Mouse (Mus musculus): ENCODE data around the gene Abhd14a. TPM values are rescaled to one million over a fixed set of nuclear protein-coding genes. Genes with fewer than 3 reads are reported as not detected.

Gene Abhd14a
- polyA plus RNA-seq, 1 experiment: 36.5 TPM

- no peak for DNase-seq (ENCODE audit: low read depth)
Measured at GRCm38 (mm10) chr9:106452351-106452750, 4.9 kb upstream of the Abhd14a start.

DNA sequence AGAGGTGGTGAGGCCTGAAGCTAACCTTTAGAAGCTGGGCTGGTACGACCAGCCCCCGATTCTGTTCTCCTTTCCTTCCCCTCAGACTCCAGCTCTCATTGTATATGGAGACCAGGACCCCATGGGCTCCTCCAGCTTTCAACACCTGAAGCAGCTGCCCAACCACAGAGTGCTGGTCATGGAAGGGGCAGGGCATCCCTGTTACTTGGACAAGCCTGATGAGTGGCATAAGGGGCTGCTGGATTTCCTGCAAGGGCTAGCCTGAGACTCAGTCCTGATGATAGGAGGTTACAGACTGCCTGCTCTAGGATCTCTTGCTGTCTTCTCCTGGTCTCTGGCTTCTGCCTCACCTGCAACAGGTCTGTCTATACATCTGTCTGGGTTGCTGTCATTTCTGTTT is 4.4 kb upstream of the Abhd14a start:
- DNase-seq (ENCODE audit: low read depth): no peak

DNA sequence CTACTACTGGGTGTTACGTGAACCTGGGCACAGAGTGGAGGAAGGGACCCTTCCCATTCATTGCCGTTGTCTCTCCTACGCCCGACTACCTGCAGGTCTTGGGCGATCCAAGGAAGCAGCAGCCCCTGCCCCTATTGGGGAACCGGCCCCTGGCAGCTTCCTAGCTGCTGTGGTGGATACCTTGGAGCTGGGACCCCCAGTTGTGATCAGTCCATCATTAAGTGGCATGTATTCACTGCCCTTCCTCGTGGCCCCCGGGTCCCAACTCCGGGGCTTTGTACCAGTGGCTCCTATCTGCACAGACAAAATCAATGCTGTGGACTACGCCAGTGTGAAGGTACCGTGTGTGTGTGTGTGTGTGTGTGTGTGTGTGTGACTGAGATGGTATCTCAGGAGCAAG is 3.8 kb upstream of the Abhd14a start:
- DNase-seq (ENCODE audit: low read depth): no peak

DNA sequence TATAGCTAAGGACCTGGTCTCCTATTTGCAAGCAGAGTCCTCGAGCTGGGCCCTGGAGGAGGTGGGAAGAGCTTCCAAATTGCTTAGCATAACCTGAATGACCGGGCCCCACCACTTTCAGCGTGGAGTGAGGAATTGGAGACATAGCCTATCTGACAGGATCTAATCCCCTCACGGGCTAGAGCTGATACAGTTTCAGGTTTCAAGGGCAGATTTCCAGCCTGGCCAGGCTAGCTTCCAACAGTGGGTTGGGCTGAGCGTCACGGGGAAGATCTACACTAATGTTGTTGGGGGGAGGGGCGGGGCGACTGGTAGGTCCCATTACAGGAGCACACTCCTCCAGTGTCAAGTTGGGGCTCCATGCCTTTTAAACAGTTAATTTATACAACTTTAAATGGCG is 3.2 kb upstream of the Abhd14a start:
- DNase-seq (ENCODE audit: low read depth): no peak

DNA sequence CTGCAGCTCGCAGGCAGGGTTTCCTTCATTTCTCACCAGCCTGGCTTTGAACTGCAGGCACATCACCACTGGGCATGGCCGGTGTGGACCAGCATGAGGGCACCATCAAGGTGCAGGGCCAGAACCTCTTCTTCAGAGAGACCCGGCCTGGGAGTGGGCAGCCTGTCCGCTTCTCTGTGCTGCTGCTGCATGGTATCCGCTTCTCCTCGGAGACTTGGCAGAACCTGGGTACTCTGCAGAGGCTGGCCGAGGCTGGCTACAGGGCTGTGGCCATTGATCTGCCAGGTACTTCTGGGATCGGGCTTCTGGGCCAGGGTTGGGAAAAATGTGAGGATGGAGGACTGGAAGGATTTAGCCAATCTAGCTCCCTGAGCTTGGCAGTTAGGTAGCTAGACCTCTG is 2.5 kb upstream of the Abhd14a start:
- no peak for DNase-seq (ENCODE audit: low read depth)

DNA sequence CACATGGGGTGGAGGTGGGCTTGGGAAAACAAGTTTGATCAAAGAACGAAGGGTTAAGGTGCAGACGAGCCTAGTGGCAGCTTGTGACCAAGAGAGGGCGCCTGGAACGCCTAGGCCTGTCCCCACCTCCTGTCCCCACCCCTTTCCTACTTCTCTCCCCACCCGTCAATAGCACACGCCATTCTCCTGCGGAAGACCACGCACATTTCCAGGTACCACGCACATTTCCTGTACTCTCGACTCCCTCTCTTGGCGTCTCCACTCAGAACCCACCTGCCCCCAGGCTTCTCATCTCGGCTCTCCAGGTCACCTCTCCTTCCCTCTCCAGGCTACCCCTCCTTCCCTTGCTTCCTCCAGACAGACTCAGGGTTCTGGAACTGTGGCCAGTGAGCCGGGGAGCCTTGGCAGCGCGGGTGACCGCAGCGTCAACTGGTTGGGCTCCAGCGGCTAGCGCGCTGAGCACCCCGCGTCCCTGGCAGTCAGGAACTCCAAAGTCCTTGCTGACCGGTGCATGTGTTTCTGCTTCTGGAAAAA is 1.1 kb upstream of the Abhd14a start:
- no peak for DNase-seq (ENCODE audit: low read depth)

- no peak for DNase-seq (ENCODE audit: low read depth)
Measured at GRCm38 (mm10) chr9:106447951-106448350, 473 bp upstream of the Abhd14a start.

DNA sequence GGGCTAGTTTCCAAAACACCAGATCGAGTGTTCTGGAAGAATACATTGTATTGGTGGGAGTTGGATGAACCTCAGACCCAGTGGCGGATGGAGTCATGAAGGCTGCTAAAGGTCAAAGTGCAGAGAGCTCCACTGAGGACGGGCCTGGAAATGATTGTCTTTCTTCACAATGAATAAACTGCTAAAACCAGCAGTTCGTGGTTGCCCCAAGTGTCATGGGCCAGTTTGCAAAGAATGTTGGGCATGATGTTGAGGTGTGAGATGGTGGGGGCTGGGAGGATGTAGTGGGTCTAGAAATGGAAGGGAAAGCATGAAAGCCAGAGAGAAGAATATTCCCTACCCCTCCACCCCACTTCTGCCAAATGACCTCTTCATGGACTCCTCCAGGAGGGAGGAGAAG is 2.6 kb downstream of the Abhd14a start:
- no peak for DNase-seq (ENCODE audit: low read depth)

DNA sequence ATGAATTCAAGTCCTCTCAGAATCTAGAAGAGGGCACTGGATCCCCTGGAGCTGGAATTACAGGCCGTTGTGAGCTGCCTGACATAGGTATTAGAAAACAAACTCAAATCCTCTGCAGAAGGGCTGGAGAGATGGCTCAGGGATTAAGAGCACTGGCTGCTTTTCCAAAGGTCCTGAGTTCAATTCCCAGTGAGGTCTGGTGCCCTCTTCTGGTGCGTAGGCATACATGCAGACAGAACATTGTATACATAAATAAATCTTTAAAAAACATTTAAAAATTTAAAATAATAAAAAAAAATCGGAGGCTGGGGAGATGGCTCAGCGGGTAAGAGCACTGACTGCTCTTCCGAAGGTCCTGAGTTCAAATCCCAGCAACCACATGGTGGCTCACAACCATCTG is 4.8 kb downstream of the Abhd14a start:
- no peak for DNase-seq (ENCODE audit: low read depth)

DNA sequence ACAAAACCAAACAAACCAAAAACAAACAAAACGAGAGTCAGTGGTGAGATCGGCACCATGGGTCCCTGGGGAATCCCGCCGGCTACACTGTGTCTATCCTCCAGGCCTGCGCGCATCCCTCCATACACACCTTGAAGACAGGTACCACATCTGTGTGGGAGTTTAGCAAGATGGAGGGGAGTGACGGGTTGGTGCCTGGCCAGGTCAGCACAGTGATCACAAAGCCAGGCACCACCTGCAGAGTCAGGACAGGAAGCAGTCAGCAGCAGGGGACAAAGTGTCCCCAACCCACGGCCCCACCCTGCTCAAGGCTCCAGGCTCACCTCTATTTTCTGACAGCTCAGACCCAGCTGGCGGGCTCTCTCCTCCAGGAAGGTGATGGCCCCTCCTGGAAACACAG is 10.9 kb downstream of the Abhd14a start:
- no peak for DNase-seq (ENCODE audit: low read depth)

DNA sequence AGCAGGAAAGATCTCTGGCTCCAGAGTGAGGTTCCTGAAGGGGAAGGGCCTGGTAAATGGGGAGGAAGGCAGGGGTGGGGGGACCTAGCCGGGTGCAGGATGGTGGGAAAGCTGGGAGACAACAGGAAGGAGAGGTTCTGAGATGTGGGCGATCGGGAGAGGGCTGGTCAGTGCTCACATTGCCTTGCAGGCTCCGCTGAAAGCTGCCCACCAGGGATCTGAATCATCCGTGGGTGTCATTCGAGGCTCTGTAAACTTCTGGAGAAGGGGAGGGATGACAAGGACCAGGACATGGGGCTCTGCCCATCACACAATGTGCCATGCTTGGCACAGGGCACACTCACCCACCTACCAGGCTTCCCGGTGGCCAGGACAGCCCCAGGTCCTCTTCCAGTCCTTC is 14.1 kb downstream of the Abhd14a start:
- DNase-seq (ENCODE audit: low read depth): no peak

DNA sequence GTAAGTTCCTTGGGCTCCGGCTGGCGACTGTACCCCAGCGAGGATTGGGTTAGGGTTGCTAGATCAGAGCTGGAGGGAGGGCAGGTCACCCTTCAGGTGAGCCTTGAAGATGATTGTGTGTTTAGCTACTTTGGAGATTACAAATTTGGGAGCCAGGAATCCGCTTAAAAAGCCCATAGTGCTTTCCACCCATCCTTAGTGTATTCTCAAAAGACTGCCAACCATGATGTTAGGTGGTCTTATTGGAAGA is 17.5 kb downstream of the Abhd14a start:
- no peak for DNase-seq (ENCODE audit: low read depth)

GRCm38 (mm10) chr9:106429221-106430014 is 18.1 kb downstream of the Abhd14a start, which contains the start of gene Rpl29:
Gene Rpl29, plus strand, starts transcription at chr9:106429454.
- peak; percentile 76 for DNase-seq (ENCODE audit: low read depth)

DNA sequence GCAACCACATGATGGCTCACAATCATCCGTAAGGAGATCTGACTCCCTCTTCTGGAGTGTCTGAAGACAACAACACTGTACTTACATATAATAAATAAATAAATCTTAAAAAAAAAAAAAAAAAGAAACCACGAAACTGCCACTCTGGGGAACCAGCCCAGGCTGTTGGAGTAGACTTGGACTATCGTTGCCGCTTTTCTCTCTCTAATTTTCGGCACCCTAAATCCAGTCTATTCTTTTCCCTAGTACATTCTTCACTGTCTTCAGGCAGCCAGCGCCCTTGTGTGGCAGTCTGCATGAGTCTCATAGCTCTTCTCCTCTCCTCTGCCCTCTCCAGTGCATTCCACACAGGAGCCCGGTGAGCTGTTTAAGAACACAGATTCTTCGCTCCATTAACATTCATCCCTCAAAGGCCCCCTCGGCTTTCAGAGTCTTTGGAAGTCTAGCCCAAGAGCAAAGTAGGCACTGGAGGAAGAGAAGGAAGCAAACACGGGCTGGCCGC is 18.7 kb downstream of the Abhd14a start:
- no peak for DNase-seq (ENCODE audit: low read depth)

GRCm38 (mm10) chr9:106421865-106422160 is 25.7 kb downstream of the Abhd14a start:
- DNase-seq (ENCODE audit: low read depth): no peak

DNA sequence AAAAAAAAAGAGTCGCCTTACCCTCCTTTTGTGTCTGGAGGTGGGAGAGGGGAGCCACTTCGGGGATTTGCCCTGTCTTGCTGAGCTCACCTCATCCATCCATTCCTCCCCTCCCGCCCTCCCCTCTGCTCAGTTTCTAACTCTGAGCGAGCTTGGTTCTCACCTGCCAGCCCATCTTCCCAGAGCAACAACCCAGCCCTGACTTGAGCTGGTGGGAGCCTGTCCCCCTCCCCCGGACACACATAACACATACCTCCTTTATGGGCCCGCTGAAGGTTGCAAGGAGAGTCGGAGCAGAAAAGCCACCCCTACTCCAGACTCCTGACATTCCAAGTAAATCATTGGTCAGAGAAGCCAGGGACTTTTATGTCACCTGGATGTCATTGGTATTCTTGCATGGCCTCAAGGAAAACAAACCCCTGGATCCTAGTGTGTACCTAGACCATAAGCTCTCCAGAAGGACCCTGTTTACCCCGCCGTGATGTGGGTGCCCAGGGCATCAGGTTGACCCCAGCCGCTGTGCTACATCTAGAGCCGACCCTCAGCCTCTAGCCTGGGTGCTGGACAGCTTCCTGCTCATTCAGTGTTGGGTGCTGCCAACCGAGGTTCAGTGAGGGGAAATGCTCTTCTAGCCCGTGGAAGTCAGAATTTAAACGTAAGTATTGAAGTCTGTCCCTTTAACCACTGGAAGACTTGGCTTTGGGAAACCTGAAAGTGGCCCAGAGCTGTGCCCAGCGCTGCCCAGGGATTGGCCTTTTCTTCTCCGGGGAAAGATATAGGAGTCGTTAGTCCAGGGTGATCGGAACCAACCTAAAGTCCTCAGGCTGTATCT is 26.2 kb downstream of the Abhd14a start:
- DNase-seq (ENCODE audit: low read depth): no peak

DNA sequence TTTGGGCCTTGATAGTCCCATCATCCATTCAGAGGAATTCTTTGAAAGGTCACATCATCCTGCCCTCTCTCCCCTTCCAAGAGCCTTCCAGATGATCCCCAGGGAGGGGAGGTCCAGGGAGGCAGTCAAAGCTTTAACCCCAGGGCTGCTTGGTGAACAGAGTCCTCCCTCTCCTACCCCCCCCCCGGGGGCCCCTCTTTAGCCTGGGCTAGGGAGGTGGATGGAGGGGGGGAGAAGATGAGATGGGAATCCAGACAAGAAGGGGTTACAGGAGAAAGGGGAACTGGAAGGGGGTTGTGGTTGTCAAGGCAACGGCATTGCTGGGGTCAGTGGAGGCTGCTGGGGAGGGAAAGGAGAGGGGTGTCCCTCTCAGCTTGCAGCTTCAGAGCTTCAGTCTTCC is 26.9 kb downstream of the Abhd14a start:
- DNase-seq (ENCODE audit: low read depth): no peak

DNA sequence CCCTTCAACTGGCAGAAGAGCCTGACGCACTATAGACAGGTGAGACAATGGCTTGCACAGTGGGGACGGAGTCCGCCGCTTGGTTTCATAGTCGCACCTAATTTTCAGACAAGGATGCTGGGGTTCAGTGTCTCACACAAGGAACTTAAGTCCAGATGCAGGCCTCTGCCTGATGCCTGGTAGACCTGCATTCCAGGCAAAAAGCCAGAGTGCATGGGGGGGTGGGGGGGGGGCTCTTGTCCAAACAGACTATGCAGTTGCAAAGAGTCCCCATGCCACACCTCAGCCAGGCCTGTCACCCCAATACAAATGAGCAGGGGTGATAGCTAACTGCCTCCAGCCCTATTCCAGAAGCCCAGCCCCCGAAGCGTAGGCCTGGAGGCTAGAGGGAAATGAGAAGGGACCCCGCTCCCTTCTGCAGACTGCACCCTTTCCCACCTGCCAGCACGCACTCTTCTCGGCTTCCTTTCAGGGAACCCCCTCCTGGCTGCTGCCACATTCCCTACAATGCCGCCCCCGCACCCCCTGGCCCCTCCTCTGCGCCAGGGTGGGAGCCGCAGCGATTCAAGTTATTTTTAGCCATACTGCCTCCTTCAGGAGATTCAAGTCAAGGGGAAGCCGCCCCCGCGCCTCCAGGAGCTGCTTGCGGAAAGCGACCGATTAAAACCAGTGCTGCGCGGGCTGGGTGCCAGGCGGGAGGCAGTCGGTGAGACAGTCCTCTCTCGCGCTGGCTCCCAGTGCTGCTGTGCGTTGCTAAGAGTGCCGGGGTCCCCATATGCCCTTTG is 29.4 kb downstream of the Abhd14a start:
- no peak for DNase-seq (ENCODE audit: low read depth)

- no peak for DNase-seq (ENCODE audit: low read depth)
Measured at GRCm38 (mm10) chr9:106416826-106417225, 30.7 kb downstream of the Abhd14a start.

DNA sequence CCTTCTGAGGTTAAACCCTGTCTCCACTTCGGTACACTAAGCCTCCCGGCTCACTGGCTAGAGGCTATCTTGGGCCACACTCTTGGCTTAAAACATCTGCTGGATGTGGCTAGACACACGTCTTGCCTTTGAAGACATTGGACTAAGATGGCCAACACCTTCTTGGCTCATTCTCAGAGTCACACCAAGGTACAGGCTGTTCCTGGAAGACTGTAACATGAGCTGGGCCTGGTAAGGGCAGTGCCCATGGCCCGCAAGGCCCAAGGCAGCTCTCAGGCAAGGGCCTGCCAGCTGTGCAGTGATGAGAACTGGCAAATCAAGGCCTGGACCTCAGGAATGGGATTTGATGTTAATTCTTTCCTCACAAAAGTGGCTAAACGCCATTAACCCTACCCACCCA is 33.9 kb downstream of the Abhd14a start:
- DNase-seq (ENCODE audit: low read depth): no peak

DNA sequence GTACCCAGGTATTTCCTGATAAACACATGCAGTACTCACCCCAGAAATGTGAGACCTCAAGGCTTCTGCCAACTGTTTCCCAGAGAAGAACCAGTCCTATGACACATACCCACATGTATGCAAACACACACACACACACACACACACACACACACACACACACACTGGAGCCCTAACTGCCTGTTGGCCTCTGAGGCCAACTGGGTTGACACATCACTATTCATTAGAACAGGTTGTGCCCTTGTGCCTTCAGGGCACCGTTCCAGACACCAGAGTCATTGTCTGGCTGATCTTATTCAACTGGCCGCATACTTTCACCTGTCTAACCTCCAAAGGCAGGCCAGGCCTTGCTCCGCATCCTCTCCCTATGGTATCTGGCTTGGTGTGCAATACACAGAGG is 35.3 kb downstream of the Abhd14a start:
- DNase-seq (ENCODE audit: low read depth): peak; percentile 90

- DNase-seq (ENCODE audit: low read depth): no peak
Measured at GRCm38 (mm10) chr9:106411729-106412128, 35.7 kb downstream of the Abhd14a start.

All from gonadal fat pad, adult 2 months (tissue).